Mouse (Mus musculus) neural tube, embryonic 13.5 days (tissue): ENCODE measurements at regions not wholly inside any gene's neighbourhood (a gene's known extent, or its start where the extent isn't known, plus 50 kb on each side); places are given as distances from the start of the nearest gene placed in this dataset.

Experiments used
- ATAC-seq: fragments of 200-750 bp; cut with Nextera tagmentation; 2 replicates; pipeline ENCODE4 v1.8.0; 2017; ENCODE audit warnings: low read depth, mild to moderate bottlenecking, moderate TSS enrichment, moderate library complexity
- H3K27ac ChIP-seq: fragments of 300-500 bp; sonication (generic); replicated peaks from 2 replicates; pipeline ENCODE4 v1.5.1; 2015; ENCODE audit warnings: moderate library complexity, mild to moderate bottlenecking, inconsistent platforms
- H3K27me3 ChIP-seq: fragments of 300-500 bp; sonication (generic); 2 replicates; pipeline ENCODE4 v1.6.1; 2015; ENCODE audit warnings: mild to moderate bottlenecking, inconsistent platforms
- H3K36me3 ChIP-seq: fragments of 300-500 bp; sonication (generic); 2 replicates; pipeline ENCODE4 v1.6.1; 2015; ENCODE audit warnings: mild to moderate bottlenecking, inconsistent platforms
- H3K4me1 ChIP-seq: fragments of 300-500 bp; sonication (generic); replicated peaks from 2 replicates; pipeline ENCODE4 v1.6.1; 2015; ENCODE audit warnings: inconsistent platforms
- H3K4me2 ChIP-seq: fragments of 300-500 bp; sonication (generic); 2 replicates; pipeline ENCODE4 v1.6.1; 2015; ENCODE audit warnings: inconsistent platforms, mild to moderate bottlenecking, moderate library complexity
- H3K4me3 ChIP-seq: fragments of 300-500 bp; sonication (generic); 2 replicates; pipeline ENCODE4 v1.5.1; 2015; ENCODE audit warnings: mild to moderate bottlenecking, inconsistent platforms
- H3K9ac ChIP-seq: fragments of 300-500 bp; sonication (generic); 2 replicates; pipeline ENCODE4 v1.6.1; 2015; ENCODE audit warnings: moderate library complexity, mild to moderate bottlenecking, inconsistent platforms
- H3K9me3 ChIP-seq: fragments of 300-500 bp; sonication (generic); 2 replicates; pipeline ENCODE4 v1.6.1; 2016; ENCODE audit warnings: inconsistent platforms
- WGBS: fragments of 180-500 bp; shearing (Covaris S2); methylation state at CpG from one replicate; pipeline ENCODE4 v1.1.7; 2015; 5-methylcytosine and 5-hydroxymethylcytosine counted together

GRCm38 (mm10) chr2:172786297-172786696, 153.8 kb downstream of the Bmp7 start:
- ATAC-seq: no peak
- Histone ChIP-seq H3K4me2 (no peak overlapping the region), H3K4me1 (peaks cover 6% of the 10 kb centered on the region), H3K9ac (no peak overlapping the region), H3K4me3 (no peak overlapping the region), H3K36me3 (no peaks in the 10 kb centered on the region), H3K27me3 (peaks cover 63% of the 10 kb centered on the region), H3K9me3 (no peaks in the 10 kb centered on the region; the same call in 1 of the 2 replicates), H3K27ac (no peak overlapping the region)
- WGBS: 34% methylated on average over 2 of the region's 2 CpGs

- Histone ChIP-seq H3K9ac (no peak overlapping the region), H3K27me3 (peaks cover 71% of the 10 kb centered on the region), H3K4me1 (peaks cover 6% of the 10 kb centered on the region), H3K9me3 (no peaks in the 10 kb centered on the region; the same call in 1 of the 2 replicates), H3K4me3 (peak overlapping the region; percentile 18; the same call in 1 of the 2 replicates), H3K36me3 (no peaks in the 10 kb centered on the region), H3K4me2 (peak overlapping the region; percentile 45), H3K27ac (no peak overlapping the region)
- WGBS: 24% methylated on average over 30 of the region's 30 CpGs
- ATAC-seq: no peak
Observed at GRCm38 (mm10) chr2:172787203-172787944, 152.7 kb downstream of the Bmp7 start.

DNA sequence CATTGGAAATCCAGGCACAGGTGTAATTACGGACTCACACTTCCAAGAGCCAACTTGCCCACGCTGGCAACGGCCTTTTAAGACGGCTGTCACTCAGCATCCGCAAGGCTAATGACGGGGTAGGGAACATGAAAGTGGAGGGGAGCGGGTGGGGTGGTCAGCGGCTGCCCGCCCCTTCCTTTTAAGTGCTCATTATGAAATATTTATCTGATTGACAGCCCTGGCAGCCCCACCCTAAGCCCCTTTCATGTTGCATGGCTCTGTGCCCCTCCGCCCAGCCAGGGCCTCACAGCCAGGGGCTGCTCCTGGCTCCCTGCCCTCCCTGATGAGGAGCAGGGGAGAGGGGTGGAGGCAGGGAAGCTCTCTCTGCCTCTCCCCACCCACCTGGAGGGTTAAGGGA, 150.9 kb downstream of the Bmp7 start:
- H3K27me3 ChIP-seq: peaks cover 73% of the 10 kb centered on the region
- H3K4me3 ChIP-seq: no peak overlapping the region
- H3K4me1 ChIP-seq: peaks cover 6% of the 10 kb centered on the region
- H3K4me2 ChIP-seq: no peak overlapping the region
- no peaks in the 10 kb centered on the region for H3K9me3 ChIP-seq
- no peak overlapping the region for H3K9ac ChIP-seq
- ATAC-seq: no peak
- WGBS: 19% methylated on average over 10 of the region's 10 CpGs
- H3K27ac ChIP-seq: no peak overlapping the region
- no peaks in the 10 kb centered on the region for H3K36me3 ChIP-seq

DNA sequence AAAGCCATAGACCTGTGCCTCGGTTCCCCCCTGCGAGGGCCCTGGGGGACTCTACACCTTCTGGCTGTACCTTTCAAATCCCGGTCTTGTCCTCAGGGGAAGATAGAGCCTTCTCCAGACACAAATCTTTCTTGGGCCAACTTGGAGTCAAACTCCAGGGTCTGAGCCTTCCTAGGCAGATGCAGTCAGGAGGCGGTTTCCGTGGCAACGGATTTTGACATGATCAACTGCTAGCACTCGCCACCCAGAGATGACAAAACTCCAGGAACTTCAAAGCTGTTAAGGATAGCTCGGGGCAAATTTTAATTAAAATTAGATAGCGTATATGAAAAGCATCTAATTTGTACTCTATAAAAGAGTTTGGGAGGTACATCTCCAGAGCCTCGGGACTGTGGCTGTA, 147.6 kb downstream of the Bmp7 start:
- no peak for ATAC-seq
- peaks cover 44% of the 10 kb centered on the region for H3K27me3 ChIP-seq
- peaks cover 6% of the 10 kb centered on the region for H3K4me1 ChIP-seq
- H3K9ac ChIP-seq: no peak overlapping the region
- no peak overlapping the region for H3K4me3 ChIP-seq
- H3K27ac ChIP-seq: no peak overlapping the region
- no peaks in the 10 kb centered on the region for H3K9me3 ChIP-seq
- 60% methylated on average over 10 of the region's 10 CpGs for WGBS
- H3K36me3 ChIP-seq: no peaks in the 10 kb centered on the region
- H3K4me2 ChIP-seq: no peak overlapping the region

DNA sequence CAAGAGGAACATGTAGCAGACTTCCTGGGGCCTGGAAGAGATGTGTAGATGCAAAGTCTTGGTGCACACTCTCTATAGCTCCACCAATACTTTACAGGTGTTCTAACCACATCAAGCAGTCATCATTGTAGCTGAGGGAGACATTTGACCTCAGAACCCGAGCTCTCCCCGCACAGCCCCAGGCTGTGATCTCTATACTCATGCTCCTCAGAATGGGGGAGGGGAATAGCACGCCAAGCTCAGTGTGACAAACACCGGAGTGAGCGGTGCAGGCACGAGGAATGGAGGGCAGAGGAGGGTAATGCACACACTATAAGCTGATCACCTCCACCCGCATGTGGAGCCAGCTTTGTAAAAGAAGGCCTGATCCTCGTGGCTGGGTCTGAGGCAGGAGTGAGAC, 146.1 kb downstream of the Bmp7 start:
- no peak for ATAC-seq
- Histone ChIP-seq H3K4me1 (peaks cover 5% of the 10 kb centered on the region), H3K27me3 (peaks cover 30% of the 10 kb centered on the region), H3K4me3 (no peak overlapping the region), H3K27ac (no peak overlapping the region), H3K9ac (no peak overlapping the region), H3K36me3 (no peaks in the 10 kb centered on the region), H3K9me3 (no peaks in the 10 kb centered on the region), H3K4me2 (no peak overlapping the region)
- 80% methylated on average over 8 of the region's 8 CpGs for WGBS

DNA sequence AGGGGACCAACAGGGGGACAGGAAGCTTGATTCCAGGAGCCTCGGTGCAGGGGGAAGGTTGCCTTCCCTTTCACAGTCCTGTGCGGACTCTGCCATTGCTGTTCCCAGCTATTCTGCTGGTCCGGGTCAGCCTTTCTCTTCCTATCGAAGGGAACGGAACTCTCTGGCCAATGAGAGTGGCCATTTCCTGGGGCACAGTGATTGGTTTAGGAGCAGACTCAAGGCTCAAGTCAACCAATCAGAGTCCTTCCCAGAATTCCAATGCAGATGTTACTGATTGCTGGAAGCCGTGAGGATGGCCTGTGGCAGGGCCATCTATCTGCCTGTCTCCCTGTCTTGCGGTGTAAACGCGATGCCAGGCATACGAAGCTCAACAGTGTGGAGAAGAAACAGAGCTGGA, 145.3 kb downstream of the Bmp7 start:
- Histone ChIP-seq H3K27me3 (peaks cover 23% of the 10 kb centered on the region), H3K9ac (no peak overlapping the region), H3K9me3 (no peaks in the 10 kb centered on the region), H3K4me2 (no peak overlapping the region), H3K4me1 (peaks cover 2% of the 10 kb centered on the region; the same call in 1 of the 2 replicates), H3K36me3 (no peaks in the 10 kb centered on the region), H3K27ac (no peak overlapping the region), H3K4me3 (no peak overlapping the region)
- no peak for ATAC-seq
- 78% methylated on average over 10 of the region's 10 CpGs for WGBS

DNA sequence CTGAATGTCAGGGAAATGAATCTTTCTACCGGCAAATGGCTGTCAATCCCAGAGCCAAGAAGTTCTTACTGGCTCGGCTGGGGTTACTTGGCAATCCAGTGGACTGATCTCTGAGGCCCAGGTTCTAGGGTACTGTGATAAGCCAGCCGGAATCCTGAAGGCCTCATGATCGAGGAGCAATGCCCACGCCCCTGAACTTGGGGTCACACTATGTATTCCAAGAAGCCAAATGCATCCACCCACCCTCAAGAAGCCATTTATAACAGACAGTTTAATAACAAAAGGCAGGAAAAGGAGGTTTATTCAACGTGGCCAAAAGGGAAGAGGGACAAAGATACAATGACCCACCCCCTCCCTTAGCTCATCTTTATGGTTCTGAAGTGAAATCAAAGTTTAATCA, 144.0 kb downstream of the Bmp7 start:
- no peak overlapping the region for H3K4me2 ChIP-seq
- no peak overlapping the region for H3K27ac ChIP-seq
- no peak overlapping the region for H3K4me3 ChIP-seq
- no peak for ATAC-seq
- no peaks in the 10 kb centered on the region for H3K9me3 ChIP-seq
- H3K27me3 ChIP-seq: peaks cover 10% of the 10 kb centered on the region; the same call in 1 of the 2 replicates
- peaks cover 15% of the 10 kb centered on the region for H3K4me1 ChIP-seq
- WGBS: 68% methylated on average over 6 of the region's 6 CpGs
- H3K36me3 ChIP-seq: no peaks in the 10 kb centered on the region
- H3K9ac ChIP-seq: no peak overlapping the region

GRCm38 (mm10) chr2:172796955-172797354, 143.2 kb downstream of the Bmp7 start:
- no peaks in the 10 kb centered on the region for H3K9me3 ChIP-seq
- H3K4me3 ChIP-seq: no peak overlapping the region
- no peak overlapping the region for H3K9ac ChIP-seq
- no peak for ATAC-seq
- no peak overlapping the region for H3K27ac ChIP-seq
- peaks cover 5% of the 10 kb centered on the region; the same call in 1 of the 2 replicates for H3K27me3 ChIP-seq
- no peaks in the 10 kb centered on the region for H3K36me3 ChIP-seq
- peaks cover 19% of the 10 kb centered on the region for H3K4me1 ChIP-seq
- H3K4me2 ChIP-seq: no peak overlapping the region
- 34% methylated on average over 6 of the region's 6 CpGs for WGBS

DNA sequence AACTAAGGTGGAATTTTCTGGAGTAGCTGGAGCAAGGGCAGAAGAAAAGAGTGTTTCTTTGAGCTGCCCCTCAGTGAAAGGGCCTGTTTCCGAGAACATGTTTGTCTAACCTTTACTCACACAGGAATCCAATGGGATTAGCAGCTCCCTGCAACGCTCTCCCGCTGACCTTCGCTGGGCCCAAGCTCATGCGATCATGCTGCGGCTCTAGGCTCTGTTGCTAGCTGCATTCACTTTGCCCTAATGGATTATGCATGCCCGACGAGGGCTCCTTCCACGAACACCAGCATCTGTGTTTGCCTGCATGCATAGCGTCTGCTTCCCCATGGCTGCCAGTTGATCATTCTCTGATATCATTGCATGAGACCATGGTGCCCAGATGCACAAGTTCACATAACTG, 140.2 kb downstream of the Bmp7 start:
- H3K27ac ChIP-seq: no peak overlapping the region
- no peaks in the 10 kb centered on the region for H3K27me3 ChIP-seq
- no peak overlapping the region for H3K4me3 ChIP-seq
- no peak for ATAC-seq
- no peak overlapping the region for H3K9ac ChIP-seq
- H3K36me3 ChIP-seq: no peaks in the 10 kb centered on the region
- 38% methylated on average over 10 of the region's 10 CpGs for WGBS
- peaks cover 19% of the 10 kb centered on the region for H3K4me1 ChIP-seq
- no peak overlapping the region for H3K4me2 ChIP-seq
- 0 out of 2 replicates have a peak, but pooled peaks cover 4% of the 10 kb centered on the region for H3K9me3 ChIP-seq

GRCm38 (mm10) chr2:172800801-172801200, 139.3 kb downstream of the Bmp7 start:
- WGBS: 37% methylated on average over 9 of the region's 9 CpGs
- H3K36me3 ChIP-seq: no peaks in the 10 kb centered on the region
- peaks cover 19% of the 10 kb centered on the region for H3K4me1 ChIP-seq
- no peak overlapping the region for H3K9ac ChIP-seq
- no peak overlapping the region for H3K4me3 ChIP-seq
- ATAC-seq: peak; percentile 44
- H3K4me2 ChIP-seq: no peak overlapping the region
- H3K9me3 ChIP-seq: 0 out of 2 replicates have a peak, but pooled peaks cover 4% of the 10 kb centered on the region
- H3K27me3 ChIP-seq: no peaks in the 10 kb centered on the region
- no peak overlapping the region for H3K27ac ChIP-seq

DNA sequence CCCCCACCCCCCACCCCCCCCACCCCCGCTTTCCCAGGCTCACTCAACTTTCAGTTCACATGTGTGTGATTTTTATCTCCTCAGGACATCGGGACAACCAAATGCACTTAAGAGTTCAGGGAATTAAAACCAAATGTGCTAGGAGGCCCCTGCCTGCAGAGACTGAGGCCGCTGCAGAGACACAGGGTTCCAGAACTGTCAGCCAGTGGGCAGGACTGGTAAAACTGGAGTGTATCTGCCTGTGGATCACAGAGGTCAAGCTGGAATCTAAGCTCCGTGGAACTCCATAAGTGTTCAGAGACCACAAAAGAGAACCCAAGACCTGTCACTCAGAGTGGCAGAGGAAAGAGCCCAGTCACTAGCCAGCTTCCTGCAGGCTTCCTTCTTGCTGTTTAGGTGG, 138.3 kb downstream of the Bmp7 start:
- Histone ChIP-seq H3K27me3 (no peaks in the 10 kb centered on the region), H3K36me3 (no peaks in the 10 kb centered on the region), H3K9ac (no peak overlapping the region), H3K4me2 (no peak overlapping the region), H3K9me3 (0 out of 2 replicates have a peak, but pooled peaks cover 4% of the 10 kb centered on the region), H3K4me1 (peaks cover 19% of the 10 kb centered on the region), H3K27ac (no peak overlapping the region), H3K4me3 (no peak overlapping the region)
- WGBS: 67% methylated on average over 4 of the region's 4 CpGs
- ATAC-seq: no peak

- Histone ChIP-seq H3K4me1 (no peaks in the 10 kb centered on the region; the same call in 1 of the 2 replicates), H3K36me3 (no peaks in the 10 kb centered on the region), H3K4me2 (no peak overlapping the region), H3K27me3 (no peaks in the 10 kb centered on the region), H3K9ac (no peak overlapping the region), H3K9me3 (0 out of 2 replicates have a peak, but pooled peaks cover 4% of the 10 kb centered on the region), H3K4me3 (no peak overlapping the region), H3K27ac (no peak overlapping the region)
- no peak for ATAC-seq
- WGBS: 64% methylated on average over 4 of the region's 4 CpGs
Observed at GRCm38 (mm10) chr2:172807446-172807845, 132.7 kb downstream of the Bmp7 start.

- Histone ChIP-seq H3K9me3 (no peaks in the 10 kb centered on the region), H3K27ac (no peak overlapping the region), H3K4me2 (no peak overlapping the region), H3K4me1 (no peaks in the 10 kb centered on the region; the same call in 1 of the 2 replicates), H3K4me3 (no peak overlapping the region), H3K27me3 (no peaks in the 10 kb centered on the region), H3K9ac (no peak overlapping the region), H3K36me3 (no peaks in the 10 kb centered on the region)
- WGBS: 89% methylated on average over 2 of the region's 2 CpGs
- no peak for ATAC-seq
Observed at GRCm38 (mm10) chr2:172809306-172809705, 130.8 kb downstream of the Bmp7 start.
